Mouse (Mus musculus) gastrocnemius, adult 18-20 months (tissue): ENCODE results near the gene Ttc28. TPM values are rescaled to one million over a fixed set of nuclear protein-coding genes. Genes with fewer than 3 reads are reported as not detected.
A peak's percentile ranks its signal among the peaks of the same experiment; 100 is the strongest.

Experiments used
- DNase-seq: peaks from one replicate; pipeline ENCODE4 v3.0.0; 2021; ENCODE audit warnings: low spot score
- total RNA-seq, 2 experiments: library from RNA; stranded (reverse); gene quantifications; 2 replicates each; pipeline ENCODE4 v1.2.3; 2021

The Ttc28 gene
- total RNA-seq, 2 experiments from 2014 or later, result 12.3 to 13.2 TPM

- no peak for DNase-seq
Measured at GRCm38 (mm10) chr5:111130121-111130520, 250.5 kb downstream of the Ttc28 start.

- DNase-seq, result no peak
Measured at GRCm38 (mm10) chr5:111131561-111131960, 252.0 kb downstream of the Ttc28 start.

DNA sequence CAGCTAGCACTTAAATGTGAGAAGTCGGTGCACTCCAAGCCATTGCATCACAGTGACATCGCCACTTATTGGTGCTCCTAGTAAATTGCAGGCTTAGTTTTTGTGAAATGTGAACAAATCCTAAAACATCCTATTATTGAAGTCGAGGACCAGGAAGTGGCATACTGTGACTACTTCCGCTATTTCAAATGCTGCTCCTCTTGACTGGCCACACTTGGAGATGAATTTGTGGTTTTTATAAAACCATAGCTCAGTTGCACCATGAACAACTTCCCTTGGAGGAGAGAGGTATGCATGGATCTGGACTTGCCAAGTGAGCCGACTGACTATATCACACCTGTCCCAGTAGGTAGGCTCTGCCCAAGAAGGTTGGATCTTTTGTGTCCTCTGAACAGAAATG is 253.5 kb downstream of the Ttc28 start:
- DNase-seq, result no peak

DNA sequence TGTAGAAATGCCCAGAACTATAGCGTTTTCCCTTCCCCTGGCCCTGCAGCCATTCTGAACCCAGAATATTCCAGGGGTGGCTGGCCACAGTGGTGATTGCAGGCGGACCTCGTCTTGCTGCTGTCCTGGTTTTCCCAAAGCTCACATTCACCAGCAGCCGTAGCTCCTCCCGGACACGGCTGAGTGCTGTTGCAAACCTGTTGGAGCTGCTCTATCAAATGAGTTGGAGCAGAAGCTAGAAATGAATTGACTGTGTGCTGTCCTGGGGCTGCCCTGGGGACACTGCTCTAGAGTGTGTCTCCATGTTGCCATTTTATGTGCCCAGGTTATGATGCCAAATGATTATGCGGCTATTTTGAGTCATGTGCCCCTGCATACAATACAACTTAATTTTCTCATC is 254.2 kb downstream of the Ttc28 start:
- no peak for DNase-seq

DNA sequence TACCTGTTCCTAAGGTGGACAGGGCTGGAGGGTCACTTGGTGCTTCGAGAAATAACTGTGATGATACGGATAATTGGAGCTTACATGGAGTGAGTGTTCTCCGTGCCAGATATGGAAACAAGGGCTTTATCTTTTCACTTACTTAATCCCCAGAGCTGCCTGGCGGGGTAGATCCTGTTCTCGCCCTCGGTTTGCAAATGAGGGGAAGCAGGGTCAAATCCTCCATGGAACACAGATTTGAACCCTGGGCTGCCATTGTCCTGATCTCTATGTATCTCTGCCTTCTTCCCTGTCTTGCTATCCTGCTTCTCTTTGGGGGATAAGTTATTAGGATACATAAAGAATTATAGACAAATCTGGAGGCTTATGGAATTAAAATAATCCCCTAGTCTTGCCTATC is 257.7 kb downstream of the Ttc28 start:
- no peak for DNase-seq

DNA sequence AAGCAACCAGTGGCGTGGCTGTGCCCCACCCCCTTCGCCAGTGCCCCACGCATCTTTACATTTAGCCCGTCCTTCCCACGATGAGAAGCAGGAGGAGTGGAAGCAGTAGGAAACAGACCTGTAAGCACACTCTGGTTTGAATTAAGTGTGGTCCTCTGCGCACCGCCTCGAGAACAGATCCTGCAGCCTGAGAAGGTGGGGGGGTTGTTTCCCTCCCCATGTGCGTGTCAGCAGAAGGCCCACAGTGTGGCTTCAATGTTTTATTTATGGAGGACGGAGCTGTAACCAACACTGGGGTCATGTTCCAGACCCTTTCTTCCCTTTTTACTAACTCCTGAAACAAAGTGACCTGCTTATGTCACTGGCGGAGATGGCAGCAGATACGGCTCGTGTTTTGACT is 258.1 kb downstream of the Ttc28 start:
- DNase-seq, result no peak

DNA sequence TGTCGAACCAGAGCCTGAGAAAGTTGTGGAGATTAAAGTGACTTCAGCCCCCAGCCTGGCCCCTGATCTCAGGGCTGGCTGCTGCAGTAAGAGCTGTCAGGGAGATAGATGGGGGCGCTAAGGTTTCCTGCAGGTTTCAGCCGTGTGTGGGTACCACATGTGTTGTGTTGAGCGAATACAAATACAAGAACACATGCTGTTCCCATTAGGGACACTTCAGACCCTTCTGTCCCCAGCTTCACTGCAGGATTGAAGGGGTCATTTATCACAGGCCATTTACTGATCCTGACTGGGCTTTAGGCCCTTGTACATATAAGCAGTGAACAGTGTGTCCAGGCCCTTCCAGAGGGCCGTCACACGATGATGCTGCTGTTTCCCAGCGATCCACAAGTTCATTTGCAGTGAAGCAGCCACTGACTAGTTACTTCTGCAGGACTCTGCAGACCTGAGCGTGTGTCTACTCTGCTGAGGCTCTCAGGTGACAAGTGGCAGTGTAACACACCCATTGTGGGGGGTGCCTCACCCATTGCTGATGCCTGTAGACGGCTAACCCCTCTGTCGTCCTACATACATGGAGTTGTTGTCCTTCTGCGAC is 258.7 kb downstream of the Ttc28 start:
- DNase-seq, result no peak

DNA sequence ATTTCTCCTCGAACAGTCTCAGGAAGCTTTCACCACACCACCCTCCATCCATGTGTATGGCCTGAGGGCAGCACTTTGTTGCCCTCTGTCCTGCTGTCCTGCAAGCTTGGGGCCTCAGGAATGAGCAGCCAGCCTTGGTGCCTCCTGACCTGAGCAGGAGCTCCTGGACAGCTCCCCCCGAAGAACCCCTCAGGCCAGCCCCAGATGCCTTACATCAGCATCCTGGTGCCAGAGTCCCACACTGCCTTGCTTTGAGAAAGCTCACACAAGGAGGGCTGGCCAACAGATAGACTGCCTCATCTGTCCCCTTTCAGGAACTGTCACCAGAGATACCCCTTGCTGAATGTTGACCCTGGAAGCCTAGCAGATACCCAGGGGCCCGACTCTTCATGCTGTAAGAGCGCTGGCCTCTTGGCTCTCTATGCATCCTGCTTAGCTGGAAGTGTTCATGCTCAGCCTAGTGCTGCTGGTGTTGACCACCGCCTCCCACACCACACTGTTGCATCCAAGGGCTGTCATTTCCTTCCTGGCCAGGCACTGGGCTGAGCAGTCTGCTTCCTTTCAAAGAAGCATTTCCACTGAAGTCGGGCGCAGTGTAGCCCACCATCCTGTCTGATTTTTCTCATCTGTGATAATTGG is 259.4 kb downstream of the Ttc28 start:
- DNase-seq, result no peak

GRCm38 (mm10) chr5:111139622-111140021 is 260.0 kb downstream of the Ttc28 start:
- DNase-seq, result peak; percentile 32

DNA sequence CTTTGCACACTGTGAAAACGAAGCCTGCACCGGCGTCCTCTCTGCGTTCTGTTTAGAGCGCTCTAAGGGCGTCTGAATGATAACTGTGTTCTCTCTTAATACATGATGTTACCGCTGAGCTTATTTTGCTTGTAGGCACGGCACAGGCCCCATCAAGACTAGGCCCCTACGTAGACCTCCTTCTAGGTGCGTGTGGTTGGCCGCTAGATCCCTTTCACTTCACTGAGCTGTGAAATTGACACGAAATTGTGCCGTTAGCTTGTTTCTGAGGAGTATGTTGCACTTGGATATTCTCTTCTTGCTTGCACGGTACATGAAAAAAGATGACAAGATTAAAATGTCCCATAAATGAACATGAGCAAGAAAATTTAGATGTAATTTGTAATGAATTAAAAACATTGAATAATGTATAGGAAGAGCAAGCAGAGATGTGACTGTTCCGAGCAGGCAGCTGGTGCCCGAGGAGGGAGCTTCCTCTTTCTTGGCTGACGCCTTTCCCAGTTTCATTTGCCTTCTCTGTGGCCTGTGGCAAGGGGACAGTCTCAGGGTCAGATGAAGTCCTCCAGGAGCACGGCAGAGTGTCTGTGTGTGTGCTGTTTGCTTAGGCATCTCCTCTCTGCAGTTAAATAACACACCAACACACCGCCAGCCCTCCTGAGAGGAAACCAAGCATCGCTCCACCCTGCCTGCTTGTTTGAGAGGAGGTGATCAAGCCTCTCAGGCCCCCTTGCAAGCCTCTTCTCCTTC is 261.7 kb downstream of the Ttc28 start:
- no peak for DNase-seq

DNA sequence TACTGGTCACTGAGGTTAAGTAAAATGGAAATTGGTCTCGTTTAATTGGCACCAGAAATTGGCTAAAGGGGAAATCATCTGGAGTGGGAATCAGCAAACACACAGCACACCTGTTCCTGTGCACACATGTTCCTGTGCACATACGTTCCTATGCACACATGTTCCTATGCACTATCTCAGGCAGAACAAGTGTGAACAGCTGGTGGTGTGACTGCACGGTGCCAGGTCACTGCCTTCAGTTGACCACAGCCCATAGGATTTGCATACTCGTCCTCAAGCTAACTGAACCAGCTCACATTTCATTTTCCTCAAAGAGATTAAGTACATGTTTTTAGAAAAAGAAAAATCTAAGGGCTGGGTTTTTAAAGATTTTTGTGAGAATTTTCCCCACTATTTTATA is 263.2 kb downstream of the Ttc28 start:
- no peak for DNase-seq

- DNase-seq, result no peak
Measured at GRCm38 (mm10) chr5:111144411-111144810, 264.8 kb downstream of the Ttc28 start.

DNA sequence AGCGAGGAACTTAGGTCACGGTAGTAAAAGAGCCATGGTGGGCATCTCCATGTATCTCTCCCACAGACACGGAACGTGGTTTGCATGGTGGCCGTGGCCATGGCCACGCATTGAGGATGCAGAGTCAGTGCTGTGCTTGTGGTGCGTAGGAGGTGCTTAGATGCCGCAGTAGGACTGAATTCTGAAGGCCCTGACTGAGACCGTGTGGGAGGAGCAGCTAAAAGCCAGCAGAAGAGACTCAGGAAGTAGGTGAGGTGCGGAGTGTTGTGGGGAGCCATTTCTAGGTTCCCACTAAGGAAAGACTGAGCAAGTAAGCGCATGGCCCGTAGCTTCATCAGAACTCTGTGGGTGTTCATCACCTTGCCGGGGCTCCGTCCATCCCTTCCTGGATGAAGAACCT is 271.0 kb downstream of the Ttc28 start:
- no peak for DNase-seq

DNA sequence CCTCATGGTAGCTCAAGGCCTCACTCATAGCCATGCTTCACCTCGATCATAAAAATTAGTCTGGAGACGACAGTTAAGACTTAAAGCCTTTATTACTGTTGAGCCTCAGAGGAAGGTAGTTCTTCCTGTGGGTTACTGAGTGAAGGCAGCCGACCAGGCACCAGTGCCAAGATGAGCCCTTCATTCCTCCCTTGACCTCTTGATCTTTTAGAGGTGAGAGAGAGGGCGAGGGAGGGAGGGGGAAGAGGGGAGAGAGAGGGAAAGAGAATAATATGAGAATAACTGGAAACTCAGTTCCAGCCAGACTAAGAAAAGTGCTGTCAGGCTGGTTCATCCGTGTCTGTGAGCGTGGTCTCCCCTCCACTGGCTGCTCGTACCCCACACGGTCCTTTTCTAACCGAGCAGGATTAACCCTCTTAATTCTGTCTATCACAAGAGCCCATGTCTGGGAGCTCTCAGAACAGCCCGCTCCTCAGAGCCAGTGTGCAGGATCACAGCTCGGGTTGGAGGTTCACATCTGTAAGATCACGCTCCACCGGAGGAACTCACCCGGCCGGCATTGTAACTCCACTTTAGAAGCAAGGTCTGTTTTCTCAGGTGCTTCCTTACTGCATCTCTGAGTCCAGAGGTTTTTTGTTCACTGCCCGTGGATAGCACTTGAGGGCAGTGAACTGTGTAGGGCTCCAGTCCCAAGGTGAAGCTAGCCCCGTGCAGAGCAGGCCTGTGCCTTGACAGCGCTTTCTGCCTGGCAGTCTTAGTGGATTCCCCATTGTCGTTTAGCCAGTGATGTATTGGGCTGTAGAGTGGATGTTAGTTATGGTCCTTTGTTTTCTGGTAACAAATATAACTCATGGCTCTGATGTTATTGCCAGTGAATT is 272.5 kb downstream of the Ttc28 start:
- DNase-seq, result no peak

DNA sequence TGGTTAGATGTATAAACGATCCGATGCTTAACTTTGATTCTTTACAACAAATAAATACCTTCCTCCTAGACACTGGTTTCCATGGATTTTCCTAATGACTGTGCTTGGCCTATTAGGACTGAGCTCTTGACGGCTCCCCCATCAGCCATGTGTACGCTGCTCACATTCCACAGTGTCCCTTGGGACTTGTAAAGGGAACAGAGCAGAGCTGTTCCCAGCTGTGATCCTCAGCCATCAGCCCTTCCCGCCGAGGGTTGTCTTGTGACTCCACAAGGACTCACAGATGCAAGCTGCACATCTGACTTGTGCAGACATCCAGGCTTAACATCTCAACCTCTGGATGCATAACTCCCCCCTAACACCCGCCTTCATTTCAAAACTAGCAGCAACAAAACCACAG is 275.0 kb downstream of the Ttc28 start:
- peak; percentile 64 for DNase-seq

DNA sequence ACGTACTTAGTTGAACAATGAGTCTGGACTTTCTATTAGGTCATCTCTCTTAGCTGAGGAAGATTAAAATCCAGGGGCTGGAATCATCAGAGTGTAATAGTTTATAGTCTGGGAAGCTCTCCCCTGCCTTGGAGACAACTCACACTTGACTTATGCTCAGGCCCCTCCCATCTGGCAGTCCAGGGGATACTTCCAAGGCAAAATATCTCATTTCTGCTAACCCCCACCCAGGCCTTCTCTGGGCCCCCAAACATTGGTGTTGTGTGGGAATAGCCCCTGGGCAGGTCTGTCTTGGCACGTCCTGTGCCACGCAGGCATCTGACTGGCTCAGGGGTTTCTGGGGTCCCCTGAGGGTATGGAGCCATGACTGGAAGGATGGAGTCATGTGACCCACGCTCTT is 275.7 kb downstream of the Ttc28 start:
- DNase-seq, result no peak

- DNase-seq, result no peak
Measured at GRCm38 (mm10) chr5:111155928-111156327, 276.3 kb downstream of the Ttc28 start.

DNA sequence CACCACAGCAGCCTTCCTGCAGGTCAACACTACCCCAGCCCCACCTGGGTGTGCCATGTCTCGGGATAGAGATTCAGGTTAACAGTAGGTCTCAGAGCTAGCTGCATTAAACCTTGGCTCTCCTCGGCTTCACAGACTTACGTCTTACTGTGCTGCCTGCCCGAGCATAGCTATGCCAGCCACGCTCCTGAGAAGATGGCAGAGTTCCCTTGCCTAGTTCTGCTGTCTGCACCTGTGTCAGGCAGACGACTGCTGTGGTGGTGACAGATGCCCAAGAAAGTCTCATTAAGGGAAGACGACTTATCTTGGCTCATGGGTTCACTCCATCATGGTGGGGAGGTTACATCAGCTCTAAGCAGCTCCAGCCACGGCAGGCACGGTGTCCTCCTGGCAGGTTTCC is 278.7 kb downstream of the Ttc28 start:
- DNase-seq, result no peak

DNA sequence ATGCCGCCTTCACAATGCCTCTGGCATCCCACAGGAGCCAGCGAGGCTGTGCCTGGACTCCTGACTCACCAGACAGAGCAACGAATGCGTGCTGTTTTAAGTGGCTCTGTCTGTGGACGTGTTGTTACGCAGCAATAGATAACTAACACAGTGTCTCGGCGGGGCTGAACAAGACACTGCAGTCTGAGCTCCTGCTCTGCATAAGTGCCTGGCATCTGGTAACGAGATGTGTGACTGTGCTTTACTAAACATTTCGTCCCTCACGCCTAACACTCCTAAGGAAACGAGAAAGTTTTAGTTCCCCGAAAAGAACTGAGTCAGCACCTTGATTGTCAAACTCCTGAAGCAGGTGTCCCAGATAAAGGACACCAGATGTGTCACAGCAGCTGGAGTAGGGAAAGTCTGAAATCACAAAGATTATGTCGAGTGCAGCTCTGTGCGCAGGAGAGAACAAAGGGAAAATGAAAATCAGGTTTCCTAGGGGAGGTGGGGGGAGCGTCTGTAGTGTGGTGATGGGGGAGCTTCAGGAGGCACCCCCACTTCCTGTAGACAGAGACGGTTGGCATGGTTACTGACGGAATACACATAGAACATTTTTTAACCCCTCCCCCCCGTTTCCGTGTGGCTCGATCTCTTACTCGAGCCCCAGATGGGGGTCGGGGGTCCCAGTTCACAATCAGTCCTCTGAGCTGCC is 280.2 kb downstream of the Ttc28 start:
- no peak for DNase-seq

- no peak for DNase-seq
Measured at GRCm38 (mm10) chr5:111161146-111161930, 281.7 kb downstream of the Ttc28 start.

DNA sequence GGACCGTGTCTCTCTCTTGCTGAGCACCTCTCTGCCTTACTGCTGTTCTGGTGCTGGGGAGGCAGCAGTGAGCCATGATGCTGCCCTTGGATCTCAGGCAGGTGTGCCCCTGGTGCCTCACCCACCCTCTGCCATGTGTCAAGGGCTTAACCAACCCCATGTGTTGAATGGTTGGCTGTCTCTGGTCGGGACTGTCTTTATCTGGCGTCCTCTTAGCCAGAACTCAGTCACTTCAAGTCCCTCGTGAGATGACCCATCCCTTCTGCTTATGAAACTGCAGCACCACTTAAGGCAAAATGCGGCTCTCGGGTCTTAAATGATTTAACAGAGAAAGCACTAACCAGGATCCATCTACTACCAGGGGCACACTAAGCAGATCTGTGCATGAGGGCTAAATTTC is 283.3 kb downstream of the Ttc28 start:
- no peak for DNase-seq
